Mouse (Mus musculus): ENCODE measurements at regions not wholly inside any gene's neighbourhood (a gene's known extent, or its start where the extent isn't known, plus 50 kb on each side); places are given as distances from the start of the nearest gene placed in this dataset.

DNA sequence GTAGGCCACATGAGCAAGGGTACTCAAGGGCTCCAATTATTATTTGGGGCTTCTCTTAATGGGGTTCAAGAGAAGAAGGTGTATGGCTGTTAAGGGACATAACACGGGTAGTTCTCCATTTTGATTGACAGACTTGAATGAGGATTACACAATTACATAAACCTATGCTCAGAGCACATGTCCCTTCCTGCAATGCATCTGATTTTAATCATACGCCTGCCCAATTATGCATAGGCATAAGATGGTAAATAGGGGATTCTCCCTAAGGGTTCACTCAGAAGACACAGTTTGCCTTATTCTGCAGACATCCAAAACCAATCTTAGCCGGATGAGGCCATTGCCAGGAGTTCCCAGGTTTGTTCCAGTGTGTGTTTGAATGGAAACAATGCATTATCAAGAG lies 97.9 kb upstream of the Zmiz1 start:
- TF ChIP-seq POLR2A (IDR thresholded peaks at IDR 0.05; ENCODE audit: borderline replicate concordance, extremely low read depth, insufficient read depth, insufficient read length, poor library complexity, severe bottlenecking) = no peak
- TF ChIP-seq CTCF (IDR thresholded peaks at IDR 0.05; ENCODE audit: borderline replicate concordance, extremely low read depth, insufficient read depth, insufficient read length) = no peak

All from brain, embryonic 14.5 days (tissue).